Mouse (Mus musculus): ENCODE measurements around the gene Tenm3. TPM values are rescaled to one million over a fixed set of nuclear protein-coding genes. Genes with fewer than 3 reads are reported as not detected.

Tenm3 gene
- total and polyA plus RNA-seq, 3 experiments: 0.03 to 0.08 (median 0.07) TPM

- H3K79me2 ChIP-seq (replicated peaks; ENCODE audit: control insufficient read depth, extremely low read depth, insufficient read depth, poor library complexity, severe bottlenecking): no peaks in the 10 kb centered on the region
- peaks cover 64% of the 10 kb centered on the region for H3K9me3 ChIP-seq (replicated peaks; ENCODE audit: low read length)
- no peaks in the 10 kb centered on the region for H3K27me3 ChIP-seq (replicated peaks)
- no peak for TF ChIP-seq KAT2A (IDR thresholded peaks at IDR 0.05; ENCODE audit: insufficient replicate concordance, low read length)
- TF ChIP-seq MAFK (IDR thresholded peaks at IDR 0.05; ENCODE audit: insufficient replicate concordance, low read length): no peak
- no peak for TF ChIP-seq JUND (conservative IDR thresholded peaks at IDR 0.05; ENCODE audit: low read depth, low read length)
- no peaks in the 10 kb centered on the region for H3K4me1 ChIP-seq (ENCODE audit: control insufficient read depth in 1 of 2, insufficient read depth in 2 of 2)
- no peak for DNase-seq (ENCODE audit: extremely low read depth)
- H3K4me3 ChIP-seq (replicated peaks in 1 of 3; ENCODE audit: low read depth in 2 of 3, low read length in 2 of 3, poor library complexity in 1 of 3): no peak overlapping the region
- no peaks in the 10 kb centered on the region for H3K36me3 ChIP-seq (replicated peaks in 1 of 2; ENCODE audit: control insufficient read depth in 1 of 2, insufficient read depth in 1 of 2, low read length in 1 of 2)
- in situ Hi-C loops (cut with MboI; ENCODE audit: low pct_ligation_motif_present, low pct_unique_long_range_greater_than_20kb, low sequenced_read_pairs) (no loop called here), dilution Hi-C loops (cut with MboI; ENCODE audit: extremely low pct_ligation_motif_present, extremely low pct_unique_long_range_greater_than_20kb, low sequenced_read_pairs) (no loop called here)
- no peak overlapping the region for H3K27ac ChIP-seq (ENCODE audit: insufficient read depth, low read depth)
- H3K4me2 ChIP-seq (ENCODE audit: insufficient read depth, low read depth, poor library complexity, severe bottlenecking): no peak overlapping the region
- H3K9ac ChIP-seq (ENCODE audit: insufficient read depth, low read depth): no peak overlapping the region
Measured at GRCm38 (mm10) chr8:48844370-48844905, 687 bp upstream of the Tenm3 start.

DNA sequence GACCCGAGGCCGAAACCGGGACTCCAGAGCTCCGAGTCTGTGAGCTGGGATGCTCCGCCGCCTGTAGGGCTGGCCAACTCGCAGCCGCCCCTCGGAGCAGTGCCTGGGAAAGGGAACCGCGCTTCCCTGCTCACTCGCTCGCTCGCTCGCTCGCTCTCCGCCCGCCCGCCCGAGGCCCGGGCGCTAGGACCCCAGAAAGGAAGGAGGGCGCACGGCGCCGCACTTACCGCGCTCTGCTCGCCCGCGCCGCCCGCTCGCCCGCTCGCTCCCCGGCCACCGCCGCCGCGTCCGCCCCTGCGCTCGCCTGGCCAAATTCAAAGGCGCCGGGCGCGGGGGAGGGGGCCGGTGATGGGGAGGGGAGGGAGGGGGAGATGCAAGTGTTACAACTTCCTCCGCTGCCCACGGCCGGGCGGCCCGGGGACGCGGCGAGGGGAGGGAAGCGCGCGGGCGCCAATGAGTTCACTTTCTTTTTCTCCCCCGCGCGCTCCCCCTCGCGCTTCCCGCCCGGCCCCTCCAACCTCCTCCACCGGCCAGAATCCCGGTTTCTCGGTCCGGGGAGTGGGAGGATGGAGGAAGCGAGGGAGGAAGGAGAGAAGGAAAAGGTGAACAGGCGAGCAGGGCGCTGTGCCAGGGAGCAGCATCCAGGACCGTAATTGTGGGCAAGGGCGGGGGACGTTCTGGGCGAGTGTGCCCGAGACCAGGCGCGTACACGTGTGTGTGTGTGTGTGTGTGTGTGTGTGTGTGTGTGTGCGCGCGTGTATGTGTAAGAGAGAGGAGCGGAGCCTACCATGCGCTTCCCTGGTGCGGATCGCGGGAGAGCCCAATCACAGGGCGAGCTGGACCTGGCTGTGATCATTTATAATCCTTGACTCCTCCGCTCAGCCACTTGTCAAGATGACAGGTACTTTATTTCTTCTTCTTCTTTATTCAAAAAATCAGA lies 490 bp downstream of the Tenm3 start:
- no peaks in the 10 kb centered on the region for H3K27me3 ChIP-seq (replicated peaks)
- no peak for TF ChIP-seq EP300 (IDR thresholded peaks at IDR 0.05; ENCODE audit: low read length)
- TF ChIP-seq KAT2A (IDR thresholded peaks at IDR 0.05; ENCODE audit: insufficient replicate concordance, low read length): no peak
- no peak for TF ChIP-seq ETS1 (conservative IDR thresholded peaks at IDR 0.05; ENCODE audit: low read depth, low read length)
- no peak for TF ChIP-seq ZMIZ1 (IDR thresholded peaks at IDR 0.05; ENCODE audit: low read depth, low read length)
- no peak for TF ChIP-seq RAD21 (IDR thresholded peaks at IDR 0.05; ENCODE audit: low read depth, low read length)
- no peak for TF ChIP-seq ZKSCAN1 (IDR thresholded peaks at IDR 0.05; ENCODE audit: borderline replicate concordance, low read depth, low read length)
- TF ChIP-seq BHLHE40 (IDR thresholded peaks at IDR 0.05; ENCODE audit: low read depth, low read length): no peak
- no peak for TF ChIP-seq E2F4 (IDR thresholded peaks at IDR 0.05; ENCODE audit: insufficient replicate concordance, low read depth, low read length)
- no peak for TF ChIP-seq UBTF (IDR thresholded peaks at IDR 0.05; ENCODE audit: low read depth, low read length)
- no peak for TF ChIP-seq USF2 (conservative IDR thresholded peaks at IDR 0.05; ENCODE audit: low read depth, low read length)
- TF ChIP-seq MEF2A (IDR thresholded peaks at IDR 0.05; ENCODE audit: borderline replicate concordance, low read depth, low read length): no peak
- no peak for TF ChIP-seq CTCF (conservative IDR thresholded peaks at IDR 0.05 in 1 of 2, IDR thresholded peaks at IDR 0.05 in 1 of 2; ENCODE audit: low read depth in 2 of 2, low read length in 2 of 2)
- no peak for TF ChIP-seq SIN3A (IDR thresholded peaks at IDR 0.05; ENCODE audit: low read length)
- H3K36me3 ChIP-seq (replicated peaks in 1 of 2; ENCODE audit: control insufficient read depth in 1 of 2, insufficient read depth in 1 of 2, low read length in 1 of 2): no peaks in the 10 kb centered on the region
- no peak overlapping the region for H3K4me2 ChIP-seq (ENCODE audit: insufficient read depth, low read depth, poor library complexity, severe bottlenecking)
- DNase-seq (ENCODE audit: extremely low read depth): no peak
- H3K79me2 ChIP-seq (replicated peaks; ENCODE audit: control insufficient read depth, extremely low read depth, insufficient read depth, poor library complexity, severe bottlenecking): no peaks in the 10 kb centered on the region
- H3K4me3 ChIP-seq (replicated peaks in 1 of 3; ENCODE audit: low read depth in 2 of 3, low read length in 2 of 3, poor library complexity in 1 of 3): no peak overlapping the region
- dilution Hi-C loops (cut with MboI; ENCODE audit: extremely low pct_ligation_motif_present, extremely low pct_unique_long_range_greater_than_20kb, low sequenced_read_pairs) (no loop called here), in situ Hi-C loops (cut with MboI; ENCODE audit: low pct_ligation_motif_present, low pct_unique_long_range_greater_than_20kb, low sequenced_read_pairs) (no loop called here)
- no peaks in the 10 kb centered on the region for H3K4me1 ChIP-seq (ENCODE audit: control insufficient read depth in 1 of 2, insufficient read depth in 2 of 2)
- H3K9me3 ChIP-seq (replicated peaks; ENCODE audit: low read length): peaks cover 64% of the 10 kb centered on the region
- no peak overlapping the region for H3K9ac ChIP-seq (ENCODE audit: insufficient read depth, low read depth)
- no peak overlapping the region for H3K27ac ChIP-seq (ENCODE audit: insufficient read depth, low read depth)

All from CH12.LX (cell line).